Mouse (Mus musculus) kidney, adult 2 months (tissue): ENCODE measurements at regions not wholly inside any gene's neighbourhood (a gene's known extent, or its start where the extent isn't known, plus 50 kb on each side); places are given as distances from the start of the nearest gene placed in this dataset.

Experiments used
- CTCF ChIP-seq: fragments of 200-500 bp; conservative IDR thresholded peaks from 2 replicates; pipeline ENCODE4 v1.5.1; 2011; ENCODE audit warnings: low read depth, mild to moderate bottlenecking, control low read depth, low read length, moderate library complexity, mixed read lengths; ENCODE audit not compliant: insufficient read depth, insufficient read length
- POLR2A ChIP-seq: fragments of 200-500 bp; IDR thresholded peaks from one replicate; pipeline ENCODE4 v1.6.1; 2011; ENCODE audit warnings: low read depth, low read length, control low read depth

DNA sequence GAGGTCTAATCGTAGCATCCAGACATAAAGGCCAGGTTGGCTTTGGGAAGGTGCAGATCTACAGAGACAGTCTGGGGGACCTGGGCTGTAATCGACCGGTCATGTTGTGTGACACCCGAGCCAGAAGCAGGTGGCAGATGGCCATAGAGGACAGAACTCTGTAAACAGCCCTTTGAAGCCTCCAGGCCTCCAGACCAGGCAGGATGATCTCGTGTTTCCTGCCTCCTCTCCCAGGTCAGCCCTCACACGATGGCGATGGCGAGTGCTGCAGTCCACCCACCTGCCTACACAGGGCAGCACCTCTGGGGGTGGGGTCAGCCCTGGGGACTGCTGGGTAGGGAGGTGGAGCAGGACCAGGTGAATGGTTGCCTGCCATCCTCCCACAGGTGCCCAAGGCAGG, 89.8 kb upstream of the Sulf2 start:
- TF ChIP-seq POLR2A (no peak), CTCF (no peak)
